Mouse (Mus musculus) yolk sac, embryonic 10.5 days (tissue): Measurements from ENCODE around the gene Hadhb.
A peak's percentile ranks its signal among the peaks of the same experiment; 100 is the strongest.

Experiments
- DNase-seq: peaks from one replicate; pipeline ENCODE4 v3.0.0-alpha.2; 2017; ENCODE audit warnings: low spot score

The Hadhb gene

GRCm38 (mm10) chr5:30154474-30155394, at the start of gene Hadhb, which contains the start of gene Hadha:
Hadhb (plus strand) TSS chr5:30155248.
Hadha (minus strand) TSS chr5:30155162.
- peak; percentile 94 for DNase-seq

GRCm38 (mm10) chr5:30105668-30106300, 49.3 kb upstream of the Hadhb start, which contains the start of gene 3110082J24Rik:
3110082J24Rik (minus strand) TSS chr5:30106086.
- no peak for DNase-seq

GRCm38 (mm10) chr5:30106756-30107155, 48.3 kb upstream of the Hadhb start:
- no peak for DNase-seq

- no peak for DNase-seq
Observed at GRCm38 (mm10) chr5:30107186-30107585, 47.9 kb upstream of the Hadhb start.

GRCm38 (mm10) chr5:30107611-30108041, 47.4 kb upstream of the Hadhb start:
- DNase-seq = no peak

GRCm38 (mm10) chr5:30108233-30108632, 46.8 kb upstream of the Hadhb start:
- no peak for DNase-seq

GRCm38 (mm10) chr5:30109899-30110298, 45.1 kb upstream of the Hadhb start:
- DNase-seq = no peak

- no peak for DNase-seq
Observed at GRCm38 (mm10) chr5:30110371-30111060, 44.5 kb upstream of the Hadhb start.

GRCm38 (mm10) chr5:30111126-30111525, 43.9 kb upstream of the Hadhb start:
- peak; percentile 24 for DNase-seq

GRCm38 (mm10) chr5:30111771-30112170, 43.3 kb upstream of the Hadhb start:
- no peak for DNase-seq

- DNase-seq = no peak
Observed at GRCm38 (mm10) chr5:30112533-30113068, 42.4 kb upstream of the Hadhb start.

GRCm38 (mm10) chr5:30113881-30114760, 40.9 kb upstream of the Hadhb start:
- peak; percentile 74 for DNase-seq

GRCm38 (mm10) chr5:30114761-30115140, 40.3 kb upstream of the Hadhb start:
- DNase-seq = no peak

- DNase-seq = no peak
Observed at GRCm38 (mm10) chr5:30115718-30116117, 39.3 kb upstream of the Hadhb start.

GRCm38 (mm10) chr5:30118018-30118417, 37.0 kb upstream of the Hadhb start:
- no peak for DNase-seq

- no peak for DNase-seq
Observed at GRCm38 (mm10) chr5:30119163-30119562, 35.9 kb upstream of the Hadhb start.

GRCm38 (mm10) chr5:30120106-30120505, 34.9 kb upstream of the Hadhb start:
- DNase-seq = no peak

- DNase-seq = no peak
Observed at GRCm38 (mm10) chr5:30122481-30122880, 32.6 kb upstream of the Hadhb start.

- DNase-seq = no peak
Observed at GRCm38 (mm10) chr5:30125587-30125986, 29.5 kb upstream of the Hadhb start.

GRCm38 (mm10) chr5:30126756-30127155, 28.3 kb upstream of the Hadhb start:
- no peak for DNase-seq

- no peak for DNase-seq
Observed at GRCm38 (mm10) chr5:30127921-30128597, 27.0 kb upstream of the Hadhb start.
